Mouse (Mus musculus) kidney, embryonic 16.5 days (tissue): ENCODE measurements at regions not wholly inside any gene's neighbourhood (a gene's known extent, or its start where the extent isn't known, plus 50 kb on each side); places are given as distances from the start of the nearest gene placed in this dataset.

Experiments
- ATAC-seq: fragments of 200-750 bp; cut with Nextera tagmentation; 2 replicates; pipeline ENCODE4 v1.8.0; 2017; ENCODE audit warnings: moderate TSS enrichment; ENCODE audit not compliant: low FRiP score, low TSS enrichment
- H3K27ac ChIP-seq: fragments of 300-500 bp; sonication (generic); 2 replicates; pipeline ENCODE4 v1.5.1; 2014; ENCODE audit warnings: low read length
- H3K27me3 ChIP-seq: fragments of 300-500 bp; sonication (generic); 2 replicates; pipeline ENCODE4 v1.6.1; 2014; ENCODE audit warnings: low read length, control low read depth, mixed read lengths; ENCODE audit not compliant: insufficient read depth
- H3K36me3 ChIP-seq: fragments of 300-500 bp; sonication (generic); 2 replicates; pipeline ENCODE4 v1.6.1; 2014; ENCODE audit warnings: low read length, control low read depth, mixed read lengths; ENCODE audit not compliant: insufficient read depth
- H3K4me1 ChIP-seq: fragments of 300-500 bp; sonication (generic); 2 replicates; pipeline ENCODE4 v1.6.1; 2014; ENCODE audit warnings: low read length, control low read depth, mixed read lengths; ENCODE audit not compliant: insufficient read depth
- H3K4me2 ChIP-seq: fragments of 300-500 bp; sonication (generic); replicated peaks from 2 replicates; pipeline ENCODE4 v1.6.1; 2014; ENCODE audit warnings: low read depth, low read length
- H3K4me3 ChIP-seq: fragments of 300-500 bp; sonication (generic); 2 replicates; pipeline ENCODE4 v1.5.1; 2014; ENCODE audit warnings: mild to moderate bottlenecking, low read length
- H3K9ac ChIP-seq: fragments of 300-500 bp; sonication (generic); replicated peaks from 2 replicates; pipeline ENCODE4 v1.6.1; 2014; ENCODE audit warnings: low read length
- H3K9me3 ChIP-seq: fragments of 300-500 bp; sonication (generic); 2 replicates; pipeline ENCODE4 v1.6.1; 2016; ENCODE audit warnings: low read length, control low read depth
- WGBS: fragments of 180-500 bp; shearing (Covaris S2); extraction: QIAGEN DNeasy Blood & Tissue Kit; methylation state at CpG from one replicate; pipeline ENCODE4 v1.1.7; 2014; 5-methylcytosine and 5-hydroxymethylcytosine counted together

- Histone ChIP-seq H3K4me2 (no peak overlapping the region), H3K27me3 (no peaks in the 10 kb centered on the region), H3K4me1 (no peaks in the 10 kb centered on the region), H3K9ac (no peak overlapping the region), H3K36me3 (no peaks in the 10 kb centered on the region), H3K9me3 (0 out of 2 replicates have a peak, but pooled peaks cover 1% of the 10 kb centered on the region), H3K27ac (no peak overlapping the region), H3K4me3 (no peak overlapping the region)
- WGBS = 47% methylated on average over 7 of the region's 7 CpGs
- ATAC-seq = no peak
These were observed 78.6 kb upstream of the Auts2 start for GRCm38 (mm10) chr5:132621751-132622150.

- Histone ChIP-seq H3K4me3 (no peak overlapping the region), H3K4me2 (no peak overlapping the region), H3K9ac (no peak overlapping the region), H3K4me1 (no peaks in the 10 kb centered on the region), H3K27ac (no peak overlapping the region), H3K36me3 (no peaks in the 10 kb centered on the region), H3K27me3 (no peaks in the 10 kb centered on the region), H3K9me3 (0 out of 2 replicates have a peak, but pooled peaks cover 3% of the 10 kb centered on the region)
- WGBS = 71% methylated on average over 3 of the region's 3 CpGs
- ATAC-seq = no peak
These were observed 74.1 kb upstream of the Auts2 start for GRCm38 (mm10) chr5:132617241-132617640.

DNA sequence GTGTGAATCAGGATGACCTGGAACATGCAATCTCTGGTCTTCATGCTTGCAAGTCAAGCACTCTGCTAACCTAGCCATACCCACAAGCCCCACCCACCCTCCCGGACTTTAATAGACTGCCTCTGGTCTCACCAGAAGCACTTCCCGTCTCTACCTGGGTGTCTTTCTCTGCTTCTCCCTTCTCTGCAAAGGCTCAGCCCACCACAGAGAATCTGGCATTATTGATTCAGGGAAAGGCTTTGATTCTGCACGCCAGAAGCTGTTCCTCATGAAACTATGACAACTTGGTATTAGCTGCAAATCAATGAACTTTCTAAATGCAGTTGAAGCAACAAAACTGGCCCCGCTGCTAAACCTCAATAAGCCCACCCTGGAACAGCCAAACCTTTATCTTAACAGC, 66.1 kb upstream of the Auts2 start:
- no peaks in the 10 kb centered on the region for H3K36me3 ChIP-seq
- H3K27me3 ChIP-seq = no peaks in the 10 kb centered on the region
- no peak for ATAC-seq
- no peak overlapping the region for H3K9ac ChIP-seq
- H3K4me2 ChIP-seq = no peak overlapping the region
- no peak overlapping the region for H3K4me3 ChIP-seq
- WGBS = 67% methylated on average over 4 of the region's 4 CpGs
- no peak overlapping the region for H3K27ac ChIP-seq
- no peaks in the 10 kb centered on the region for H3K4me1 ChIP-seq
- H3K9me3 ChIP-seq = no peaks in the 10 kb centered on the region

DNA sequence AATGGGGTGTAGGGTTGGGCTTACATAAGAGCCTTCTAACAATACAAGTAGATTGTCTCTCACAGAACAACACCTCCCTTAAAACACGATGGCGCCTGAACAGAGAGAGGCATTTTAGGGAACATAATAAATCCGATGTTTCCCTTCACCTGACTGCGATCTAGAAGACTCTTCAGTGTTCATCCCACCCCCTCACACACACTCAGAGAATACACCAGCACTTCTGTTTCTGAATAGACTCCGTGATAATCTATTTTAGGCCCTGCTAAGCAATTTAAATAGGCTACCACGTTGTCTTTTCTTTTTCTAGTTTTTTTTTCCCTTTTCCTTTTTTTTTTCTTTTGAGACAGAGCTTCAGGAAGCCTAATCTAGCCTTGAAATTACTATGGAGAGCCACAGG, 63.1 kb upstream of the Auts2 start:
- no peaks in the 10 kb centered on the region for H3K4me1 ChIP-seq
- no peak overlapping the region for H3K9ac ChIP-seq
- no peak overlapping the region for H3K27ac ChIP-seq
- no peak overlapping the region for H3K4me2 ChIP-seq
- no peaks in the 10 kb centered on the region for H3K36me3 ChIP-seq
- H3K27me3 ChIP-seq = no peaks in the 10 kb centered on the region
- no peaks in the 10 kb centered on the region for H3K9me3 ChIP-seq
- no peak for ATAC-seq
- no peak overlapping the region for H3K4me3 ChIP-seq
- 63% methylated on average over 6 of the region's 6 CpGs for WGBS

DNA sequence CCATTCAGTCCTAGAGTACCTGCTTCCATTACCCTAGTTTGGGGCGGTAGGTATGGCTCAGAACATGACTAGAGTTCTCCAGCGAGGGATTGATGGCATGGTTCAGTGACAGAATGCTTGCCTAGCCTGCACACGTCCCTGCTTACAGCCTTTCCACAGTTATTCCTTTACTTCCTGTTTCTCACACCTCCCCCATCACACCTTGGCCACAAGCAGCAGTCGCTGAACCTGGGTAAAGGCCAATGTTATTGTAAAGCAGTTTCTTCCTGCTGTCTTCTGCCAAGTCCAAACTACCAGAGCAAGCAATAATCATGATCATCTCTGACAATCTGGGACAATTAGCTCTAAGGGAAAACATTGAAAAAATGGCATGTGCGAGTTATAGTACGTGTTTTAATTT, 51.7 kb upstream of the Auts2 start:
- Histone ChIP-seq H3K27me3 (no peaks in the 10 kb centered on the region), H3K4me3 (no peak overlapping the region), H3K27ac (no peak overlapping the region), H3K4me1 (peaks cover 4% of the 10 kb centered on the region; the same call in 1 of the 2 replicates), H3K4me2 (no peak overlapping the region), H3K9ac (no peak overlapping the region), H3K9me3 (no peaks in the 10 kb centered on the region), H3K36me3 (no peaks in the 10 kb centered on the region)
- 41% methylated on average over 6 of the region's 6 CpGs for WGBS
- no peak for ATAC-seq
